Mouse (Mus musculus) c-Kit-positive CD71-positive TER-119-positive erythroid progenitor cells, embryonic 14.5 days (primary cell): ENCODE results near the gene Armc10.
A peak's percentile ranks its signal among the peaks of the same experiment; 100 is the strongest.
"Not testable (repeated sequence)": the region's sequence is repeated elsewhere in the genome, so short reads cannot be mapped to it uniquely, and the experiment has no call there.

Experiments
- DNase-seq: peaks from one replicate; pipeline ENCODE4 v3.0.0-alpha.2; 2013; ENCODE audit warnings: low spot score

Armc10 gene

GRCm38 (mm10) chr5:21645439-21646132, at the start of gene Armc10, which contains the start of gene Fbxl13:
Gene Armc10, plus strand, starts transcription at chr5:21645813.
Gene Fbxl13, minus strand, starts transcription at chr5:21645634.
- DNase-seq, result peak; percentile 78

GRCm38 (mm10) chr5:21599536-21599935, 46.1 kb upstream of the Armc10 start:
- DNase-seq, result not testable (repeated sequence)

GRCm38 (mm10) chr5:21599961-21600360, 45.7 kb upstream of the Armc10 start:
- DNase-seq, result no peak

- no peak for DNase-seq
Observed at GRCm38 (mm10) chr5:21605936-21606335, 39.7 kb upstream of the Armc10 start.

GRCm38 (mm10) chr5:21608311-21609304, 37.0 kb upstream of the Armc10 start:
- DNase-seq, result no peak

- no peak for DNase-seq
Observed at GRCm38 (mm10) chr5:21610996-21611395, 34.6 kb upstream of the Armc10 start.

GRCm38 (mm10) chr5:21614299-21614698, 31.3 kb upstream of the Armc10 start:
- DNase-seq, result not testable (repeated sequence)

- no peak for DNase-seq
Observed at GRCm38 (mm10) chr5:21616450-21617009, 29.1 kb upstream of the Armc10 start.

GRCm38 (mm10) chr5:21625916-21626315, 19.7 kb upstream of the Armc10 start:
- DNase-seq, result no peak

GRCm38 (mm10) chr5:21640961-21641360, 4.7 kb upstream of the Armc10 start:
- peak; percentile 31 for DNase-seq

GRCm38 (mm10) chr5:21643606-21644005, 2.0 kb upstream of the Armc10 start:
- DNase-seq, result no peak

GRCm38 (mm10) chr5:21644891-21645438, 648 bp upstream of the Armc10 start:
- no peak for DNase-seq

GRCm38 (mm10) chr5:21646133-21646491, 499 bp downstream of the Armc10 start:
- DNase-seq, result peak; percentile 9

GRCm38 (mm10) chr5:21650736-21651135, 5.1 kb downstream of the Armc10 start:
- DNase-seq, result no peak

GRCm38 (mm10) chr5:21651885-21652612, 6.4 kb downstream of the Armc10 start:
- DNase-seq, result no peak

GRCm38 (mm10) chr5:21656912-21657311, 11.3 kb downstream of the Armc10 start:
- DNase-seq, result no peak

- no peak for DNase-seq
Observed at GRCm38 (mm10) chr5:21658038-21658437, 12.4 kb downstream of the Armc10 start.

- peak; percentile 47 for DNase-seq
Observed at GRCm38 (mm10) chr5:21658623-21659395, 13.2 kb downstream of the Armc10 start.

- DNase-seq, result no peak
Observed at GRCm38 (mm10) chr5:21660850-21661249, 15.2 kb downstream of the Armc10 start.

GRCm38 (mm10) chr5:21663081-21663480, 17.5 kb downstream of the Armc10 start:
- DNase-seq, result no peak
